Mouse (Mus musculus): Measurements from ENCODE around the gene Rab3il1. TPM values are rescaled to one million over a fixed set of nuclear protein-coding genes. Genes with fewer than 3 reads are reported as not detected.

Rab3il1 gene
- polyA plus RNA-seq, 1 experiment from 2014 or later: 21.4 TPM

- WGBS: 54% methylated on average over 4 of the region's 4 CpGs
These were observed 70.4 kb downstream of the Rab3il1 start for GRCm38 (mm10) chr19:10071892-10072291.

GRCm38 (mm10) chr19:10073145-10073544, 71.7 kb downstream of the Rab3il1 start:
- no peak overlapping the region for H3K4me3 ChIP-seq (replicated peaks)
- no peak overlapping the region for H3K9ac ChIP-seq (replicated peaks)
- 96% methylated on average over 5 of the region's 5 CpGs for whole genome bisulfite sequencing
- no peak overlapping the region for H3K4me2 ChIP-seq (replicated peaks)
- peaks cover 100% of the 10 kb centered on the region for H3K36me3 ChIP-seq
- 0 out of 2 replicates have a peak, but pooled peaks cover 3% of the 10 kb centered on the region for H3K4me1 ChIP-seq (replicated peaks)
- H3K27me3 ChIP-seq: no peaks in the 10 kb centered on the region
- H3K27ac ChIP-seq: no peak overlapping the region
- H3K9me3 ChIP-seq: no peaks in the 10 kb centered on the region
- ATAC-seq: no peak

More at GRCm38 (mm10) chr19:10071892-10072291, 70.4 kb downstream of the Rab3il1 start:
- Histone ChIP-seq H3K9me3 (no peaks in the 10 kb centered on the region), H3K27ac (peak overlapping the region; percentile 35; the same call in 1 of the 2 replicates), H3K4me2 (replicated peaks) (no peak overlapping the region), H3K36me3 (peaks cover 100% of the 10 kb centered on the region), H3K4me3 (replicated peaks) (no peak overlapping the region), H3K9ac (replicated peaks) (no peak overlapping the region), H3K4me1 (replicated peaks) (0 out of 2 replicates have a peak, but pooled peaks cover 3% of the 10 kb centered on the region), H3K27me3 (no peaks in the 10 kb centered on the region)
- ATAC-seq: no peak; the same call in 1 of the 2 replicates

- Histone ChIP-seq H3K27me3 (no peaks in the 10 kb centered on the region), H3K4me3 (replicated peaks) (no peak overlapping the region), H3K36me3 (peaks cover 99% of the 10 kb centered on the region), H3K4me2 (replicated peaks) (no peak overlapping the region), H3K9ac (replicated peaks) (no peak overlapping the region), H3K9me3 (no peaks in the 10 kb centered on the region), H3K4me1 (replicated peaks) (no peaks in the 10 kb centered on the region), H3K27ac (no peak overlapping the region)
- ATAC-seq: no peak
- WGBS: 89% methylated on average over 6 of the region's 6 CpGs
These were observed 76.9 kb downstream of the Rab3il1 start for GRCm38 (mm10) chr19:10078392-10078791.

- 98% methylated on average over 7 of the region's 7 CpGs for WGBS
- Histone ChIP-seq H3K4me1 (replicated peaks) (no peaks in the 10 kb centered on the region), H3K9ac (replicated peaks) (no peak overlapping the region), H3K27ac (no peak overlapping the region), H3K4me2 (replicated peaks) (no peak overlapping the region), H3K4me3 (replicated peaks) (no peak overlapping the region), H3K27me3 (no peaks in the 10 kb centered on the region), H3K9me3 (no peaks in the 10 kb centered on the region), H3K36me3 (peaks cover 98% of the 10 kb centered on the region)
- no peak for ATAC-seq
These were observed 78.9 kb downstream of the Rab3il1 start for GRCm38 (mm10) chr19:10080384-10080783.

- WGBS: 90% methylated on average over 3 of the region's 3 CpGs
These were observed 80.6 kb downstream of the Rab3il1 start for GRCm38 (mm10) chr19:10082105-10082504.

GRCm38 (mm10) chr19:10085454-10085853, 84.0 kb downstream of the Rab3il1 start:
- no peak overlapping the region for H3K27ac ChIP-seq
- no peaks in the 10 kb centered on the region for H3K4me1 ChIP-seq (replicated peaks)
- no peaks in the 10 kb centered on the region for H3K9me3 ChIP-seq
- no peak overlapping the region for H3K4me3 ChIP-seq (replicated peaks)
- ATAC-seq: no peak
- no peak overlapping the region for H3K9ac ChIP-seq (replicated peaks)
- H3K36me3 ChIP-seq: peaks cover 97% of the 10 kb centered on the region
- H3K4me2 ChIP-seq (replicated peaks): no peak overlapping the region
- 88% methylated on average over 9 of the region's 9 CpGs for WGBS
- H3K27me3 ChIP-seq: no peaks in the 10 kb centered on the region

More at GRCm38 (mm10) chr19:10082105-10082504, 80.6 kb downstream of the Rab3il1 start:
- Histone ChIP-seq H3K9ac (replicated peaks) (no peak overlapping the region), H3K4me2 (replicated peaks) (no peak overlapping the region), H3K4me1 (replicated peaks) (no peaks in the 10 kb centered on the region), H3K4me3 (replicated peaks) (no peak overlapping the region), H3K9me3 (no peaks in the 10 kb centered on the region), H3K27me3 (no peaks in the 10 kb centered on the region), H3K36me3 (peaks cover 97% of the 10 kb centered on the region), H3K27ac (no peak overlapping the region)
- ATAC-seq: no peak

- no peak overlapping the region for H3K9ac ChIP-seq (replicated peaks)
- no peaks in the 10 kb centered on the region for H3K4me1 ChIP-seq (replicated peaks)
- H3K4me3 ChIP-seq (replicated peaks): no peak overlapping the region
- H3K27me3 ChIP-seq: no peaks in the 10 kb centered on the region
- peaks cover 97% of the 10 kb centered on the region for H3K36me3 ChIP-seq
- WGBS: 94% methylated on average over 4 of the region's 4 CpGs
- H3K27ac ChIP-seq: no peak overlapping the region
- no peak for ATAC-seq
- H3K4me2 ChIP-seq (replicated peaks): no peak overlapping the region
- H3K9me3 ChIP-seq: no peaks in the 10 kb centered on the region
These were observed 85.5 kb downstream of the Rab3il1 start for GRCm38 (mm10) chr19:10086976-10087375.

Other genes starting within 250 kb of the Rab3il1 start
- not detected in 2 replicates for gene Scgb2a2, start 154.1 kb upstream of the Rab3il1 start, polyA plus RNA-seq (2015; fragmentation: Nextera tagmentation; extraction: Ambion mirVana)
- 46.6 and 47.1 TPM in 2 replicates for gene Incenp, start 102.1 kb upstream of the Rab3il1 start, polyA plus RNA-seq (2015; fragmentation: Nextera tagmentation; extraction: Ambion mirVana)
- gene Fth1, start 21.1 kb upstream of the Rab3il1 start, polyA plus RNA-seq (2015; fragmentation: Nextera tagmentation; extraction: Ambion mirVana): 1,344 and 1,356 TPM in 2 replicates
- gene Best1, start within 50 bp of the Rab3il1 start, polyA plus RNA-seq (2015; fragmentation: Nextera tagmentation; extraction: Ambion mirVana): 1.8 and 2.0 TPM in 2 replicates
- gene Fads3, start 39.9 kb downstream of the Rab3il1 start, polyA plus RNA-seq (2015; fragmentation: Nextera tagmentation; extraction: Ambion mirVana): 8.7 and 9.1 TPM in 2 replicates
- 169 and 173 TPM in 2 replicates for gene Fads2, start 100.1 kb downstream of the Rab3il1 start, polyA plus RNA-seq (2015; fragmentation: Nextera tagmentation; extraction: Ambion mirVana)
- gene Fads1, start 181.2 kb downstream of the Rab3il1 start, polyA plus RNA-seq (2015; fragmentation: Nextera tagmentation; extraction: Ambion mirVana): 173 and 178 TPM in 2 replicates
- 386 and 396 TPM in 2 replicates for gene Tmem258, start 202.3 kb downstream of the Rab3il1 start, polyA plus RNA-seq (2015; fragmentation: Nextera tagmentation; extraction: Ambion mirVana)
- 47.9 and 49.6 TPM in 2 replicates for gene Fen1, start 202.5 kb downstream of the Rab3il1 start, polyA plus RNA-seq (2015; fragmentation: Nextera tagmentation; extraction: Ambion mirVana)
- 0.58 and 0.77 TPM in 2 replicates for gene Myrf, start 239.1 kb downstream of the Rab3il1 start, polyA plus RNA-seq (2015; fragmentation: Nextera tagmentation; extraction: Ambion mirVana)